In the genomic region with DNA sequence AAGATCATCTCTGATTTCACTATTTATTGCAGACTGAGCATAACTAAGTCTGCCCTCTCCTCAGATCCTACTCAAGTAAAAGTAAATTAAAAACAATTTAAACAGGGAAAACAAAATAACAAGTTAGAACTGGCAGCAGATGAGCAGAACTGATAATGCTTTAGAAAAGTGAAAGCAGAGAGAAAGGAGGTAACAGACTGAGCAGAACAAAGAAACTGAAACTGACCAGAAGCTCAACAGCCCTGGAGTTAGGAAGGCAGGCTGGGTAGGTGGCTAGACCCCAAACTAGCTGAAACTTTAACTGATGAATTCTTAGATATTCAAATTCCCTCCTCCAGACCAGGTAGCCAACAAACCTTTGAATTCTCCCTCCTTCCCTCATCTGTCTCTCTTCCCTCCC, we compare ENCODE assay signal across 23 mouse cellular contexts.
A peak's percentile ranks its signal among the peaks of the same experiment; 100 is the strongest.
DNase-seq lines count a peak whose midpoint lies in the region; ATAC-seq lines count a peak whose summit lies in the region.
"Had no signal": no experiment of that assay in that cellular context is flagged by ENCODE, and none has a peak within 500 bp of the region (broad histone marks: within the 10 kb centered on the region; RNA-seq: fewer than 3 reads in every experiment).

No protein-coding gene starts in this region.

- no peak for ATAC-seq in midbrain, embryonic 11.5 days (ENCODE audit: low FRiP score)
- ATAC-seq in activated CD4-positive, CD25-positive, alpha-beta regulatory T cell, adult 4 months, result peak; percentile 36
- peak; percentile 74 for ATAC-seq in inflammation-experienced regulatory T-cells, adult 6 months
- ATAC-seq in kidney, embryonic 14.5 days (ENCODE audit: low FRiP score, low TSS enrichment), result no peak
- ATAC-seq: forebrain, embryonic 14.5 days; forebrain, embryonic 16.5 days; Patski had no signal

- H3K9me3 ChIP-seq in midbrain, embryonic 10.5 days (replicated peaks), result no peaks in the 10 kb centered on the region
- no peaks in the 10 kb centered on the region for H3K9me3 ChIP-seq in midbrain, embryonic 11.5 days (ENCODE audit: control insufficient read depth, low read length)
- no peaks in the 10 kb centered on the region for H3K9me3 ChIP-seq in kidney, embryonic 14.5 days (ENCODE audit: control insufficient read depth, low read length)
- H3K9me3 ChIP-seq: embryonic facial prominence, embryonic 10.5 days; embryonic facial prominence, embryonic 12.5 days; forebrain, embryonic 12.5 days; G1E had no signal

- H3K27me3 ChIP-seq in midbrain, embryonic 10.5 days (ENCODE audit: low read depth, poor library complexity, severe bottlenecking), result no peaks in the 10 kb centered on the region
- no peaks in the 10 kb centered on the region for H3K27me3 ChIP-seq in midbrain, embryonic 11.5 days (ENCODE audit: control insufficient read depth, insufficient read depth, low read length)
- no peaks in the 10 kb centered on the region for H3K27me3 ChIP-seq in kidney, embryonic 14.5 days (ENCODE audit: control insufficient read depth, insufficient read depth, low read length)
- H3K27me3 ChIP-seq: CH12.LX; embryonic facial prominence, embryonic 12.5 days; forebrain, embryonic 12.5 days; Patski had no signal

- no peak overlapping the region for H3K4me3 ChIP-seq in midbrain, embryonic 10.5 days
- no peak overlapping the region for H3K4me3 ChIP-seq in midbrain, embryonic 11.5 days (ENCODE audit: low read depth, low read length)
- H3K4me3 ChIP-seq in kidney, embryonic 14.5 days (ENCODE audit: low read length), result no peak overlapping the region
- H3K4me3 ChIP-seq: embryonic facial prominence, embryonic 10.5 days; embryonic facial prominence, embryonic 12.5 days; forebrain, embryonic 12.5 days had no signal

- no peak overlapping the region for H3K9ac ChIP-seq in midbrain, embryonic 11.5 days (ENCODE audit: low read length)
- no peak overlapping the region for H3K9ac ChIP-seq in kidney, embryonic 14.5 days (ENCODE audit: low read depth, low read length)
- H3K9ac ChIP-seq: embryonic facial prominence, embryonic 12.5 days; forebrain, embryonic 12.5 days had no signal

- H3K36me3 ChIP-seq in midbrain, embryonic 10.5 days, result no peaks in the 10 kb centered on the region
- H3K36me3 ChIP-seq in midbrain, embryonic 11.5 days (ENCODE audit: control insufficient read depth, insufficient read depth, low read length), result no peaks in the 10 kb centered on the region
- no peaks in the 10 kb centered on the region for H3K36me3 ChIP-seq in kidney, embryonic 14.5 days (ENCODE audit: control insufficient read depth, insufficient read depth, low read length)
- H3K36me3 ChIP-seq: embryonic facial prominence, embryonic 10.5 days; embryonic facial prominence, embryonic 12.5 days; forebrain, embryonic 12.5 days; G1E had no signal

- H3K27ac ChIP-seq in midbrain, embryonic 10.5 days (replicated peaks), result 0 out of 2 replicates have a peak overlapping the region, but pooled peaks have one; percentile 13
- no peak overlapping the region for H3K27ac ChIP-seq in midbrain, embryonic 11.5 days (ENCODE audit: low read depth, low read length)
- H3K27ac ChIP-seq in kidney, embryonic 14.5 days (ENCODE audit: low read depth, low read length), result no peak overlapping the region
- H3K27ac ChIP-seq: embryonic facial prominence, embryonic 10.5 days; embryonic facial prominence, embryonic 12.5 days; forebrain, embryonic 12.5 days had no signal

- peak; percentile 5 for DNase-seq in midbrain, embryonic 10.5 days (ENCODE audit: low spot score)
- no peak for DNase-seq in midbrain, embryonic 11.5 days (ENCODE audit: low spot score, missing footprints)
- DNase-seq in adrenal gland, postnatal 25 days, result no peak
- DNase-seq: adrenal gland, adult 2 months; adrenal gland, postnatal 10 days; adrenal gland, postnatal 36 days; B cell, adult 2 months; cerebellum, adult 11-12 months; cerebellum, adult 2 months; cerebellum, adult 9-10 months; cerebellum, postnatal 10 days; cerebellum, postnatal 25 days had no signal

- peaks cover 8% of the 10 kb centered on the region for H3K4me1 ChIP-seq in midbrain, embryonic 10.5 days
- H3K4me1 ChIP-seq in midbrain, embryonic 11.5 days (ENCODE audit: control insufficient read depth, insufficient read depth, low read length), result no peaks in the 10 kb centered on the region
- H3K4me1 ChIP-seq in kidney, embryonic 14.5 days (ENCODE audit: control insufficient read depth, insufficient read depth, low read length), result no peaks in the 10 kb centered on the region
- H3K4me1 ChIP-seq: embryonic facial prominence, embryonic 10.5 days; embryonic facial prominence, embryonic 12.5 days; forebrain, embryonic 12.5 days had no signal

- H3K4me2 ChIP-seq in midbrain, embryonic 11.5 days, result no peak overlapping the region
- H3K4me2 ChIP-seq in kidney, embryonic 14.5 days (replicated peaks; ENCODE audit: low read depth, low read length), result no peak overlapping the region
- H3K4me2 ChIP-seq: embryonic facial prominence, embryonic 12.5 days; forebrain, embryonic 12.5 days had no signal

Comparison
In these comparisons a context has a peak if more than half of its experiments do, and no peak if none do; other contexts are left out.
1. ATAC-seq: peak in activated CD4-positive, CD25-positive, alpha-beta regulatory T cell, adult 4 months (single experiment) and inflammation-experienced regulatory T-cells, adult 6 months (single experiment); none in midbrain, embryonic 11.5 days (single experiment) and kidney, embryonic 14.5 days (single experiment).